Mouse (Mus musculus) right cerebral cortex, postnatal 10 days (tissue): ENCODE data around the gene Umod.

Experiments
- DNase-seq, 2 experiments: peaks; one replicate each; pipeline ENCODE4 v3.0.0; 2021; ENCODE audit warnings: low spot score in 2 of 2

Umod gene

GRCm38 (mm10) chr7:119479256-119479655 is at the start of gene Umod:
Gene Umod, minus strand, starts transcription at chr7:119479282.
- DNase-seq = no peak

- no peak for DNase-seq
These were observed 49.5 kb upstream of the Umod start for GRCm38 (mm10) chr7:119528617-119529016.

GRCm38 (mm10) chr7:119527548-119527947 is 48.5 kb upstream of the Umod start:
- no peak for DNase-seq

- no peak for DNase-seq
These were observed 48.1 kb upstream of the Umod start for GRCm38 (mm10) chr7:119527135-119527534.

GRCm38 (mm10) chr7:119526486-119526885 is 47.4 kb upstream of the Umod start:
- DNase-seq = no peak

GRCm38 (mm10) chr7:119525881-119526281 is 46.8 kb upstream of the Umod start:
- DNase-seq = peak in 1 of 2 experiments; percentile 29

GRCm38 (mm10) chr7:119523389-119523788 is 44.3 kb upstream of the Umod start, which contains the start of gene Pdilt:
Gene Pdilt, minus strand, starts transcription at chr7:119523489.
- DNase-seq = no peak

- DNase-seq = no peak
These were observed 43.3 kb upstream of the Umod start for GRCm38 (mm10) chr7:119522385-119522784.

- DNase-seq = no peak
These were observed 42.7 kb upstream of the Umod start for GRCm38 (mm10) chr7:119521816-119522215.

GRCm38 (mm10) chr7:119519654-119520053 is 40.6 kb upstream of the Umod start:
- peak; percentile 62 to 79 for DNase-seq

GRCm38 (mm10) chr7:119519163-119519562 is 40.1 kb upstream of the Umod start, which contains the start of gene Acsm5:
Gene Acsm5, plus strand, starts transcription at chr7:119519463.
- no peak for DNase-seq

- DNase-seq = no peak
These were observed 37.1 kb upstream of the Umod start for GRCm38 (mm10) chr7:119516272-119516558.

GRCm38 (mm10) chr7:119515492-119516271 is 36.6 kb upstream of the Umod start:
- DNase-seq = peak; percentile 36 to 65

GRCm38 (mm10) chr7:119513056-119513455 is 34.0 kb upstream of the Umod start:
- DNase-seq = peak in 1 of 2 experiments; percentile 50

GRCm38 (mm10) chr7:119511143-119511542 is 32.1 kb upstream of the Umod start:
- DNase-seq = no peak

- no peak for DNase-seq
These were observed 11.1 kb upstream of the Umod start for GRCm38 (mm10) chr7:119490041-119490780.

- DNase-seq = no peak
These were observed 7.6 kb upstream of the Umod start for GRCm38 (mm10) chr7:119486683-119487082.

GRCm38 (mm10) chr7:119484154-119484553 is 5.1 kb upstream of the Umod start:
- DNase-seq = no peak

- DNase-seq = no peak
These were observed 2.3 kb downstream of the Umod start for GRCm38 (mm10) chr7:119476500-119477389.

- DNase-seq = no peak
These were observed 19.9 kb downstream of the Umod start, which contains the start of gene Gp2 for GRCm38 (mm10) chr7:119459185-119459584. Gene Gp2, minus strand, starts transcription at chr7:119459285.

GRCm38 (mm10) chr7:119454192-119454591 is 24.9 kb downstream of the Umod start:
- DNase-seq = no peak

GRCm38 (mm10) chr7:119443849-119444248 is 35.2 kb downstream of the Umod start:
- DNase-seq = peak; percentile 23 to 37
